Mouse (Mus musculus): ENCODE data around the gene Mitf. TPM values are rescaled to one million over a fixed set of nuclear protein-coding genes. Genes with fewer than 3 reads are reported as not detected.
A peak's percentile ranks its signal among the peaks of the same experiment; 100 is the strongest.

The Mitf gene
- total and polyA plus RNA-seq, 2 experiments from 2014 or later = 1.8 to 3.1 TPM

DNA sequence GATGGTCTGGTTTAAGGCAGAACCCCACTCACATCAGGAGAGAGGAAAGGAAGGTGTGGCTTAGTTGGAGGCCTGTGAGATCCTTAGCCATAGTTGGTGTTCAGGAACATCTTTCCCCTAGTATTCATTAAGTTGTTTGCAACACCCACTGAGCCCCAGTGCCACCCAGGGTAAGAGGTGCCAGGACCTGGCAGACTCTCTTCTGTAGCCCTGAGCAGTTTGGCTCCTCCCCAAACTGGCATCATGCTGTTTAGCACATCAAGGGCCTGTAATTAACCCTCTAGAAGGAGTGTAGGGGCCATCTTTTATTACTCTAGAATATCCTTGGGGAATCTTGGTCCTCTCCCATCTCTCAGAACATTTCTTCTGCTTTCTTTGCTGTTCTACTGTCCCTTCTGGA, 30.9 kb downstream of the Mitf start:
- Histone ChIP-seq H3K4me2 (ENCODE audit: low read depth) (no peak overlapping the region), H3K4me1 (ENCODE audit: insufficient read depth) (no peaks in the 10 kb centered on the region), H3K36me3 (ENCODE audit: insufficient read depth) (no peaks in the 10 kb centered on the region), H3K9me3 (ENCODE audit: low read length) (no peaks in the 10 kb centered on the region), H3K27ac (ENCODE audit: low read depth, low read length) (no peak overlapping the region), H3K9ac (no peak overlapping the region), H3K27me3 (ENCODE audit: insufficient read depth, low read length) (no peaks in the 10 kb centered on the region), H3K4me3 (ENCODE audit: low read depth, low read length) (no peak overlapping the region)
- no peak for ATAC-seq
- no peak for DNase-seq
- no peak for TF ChIP-seq CTCF (IDR thresholded peaks at IDR 0.05; ENCODE audit: low read depth)

DNA sequence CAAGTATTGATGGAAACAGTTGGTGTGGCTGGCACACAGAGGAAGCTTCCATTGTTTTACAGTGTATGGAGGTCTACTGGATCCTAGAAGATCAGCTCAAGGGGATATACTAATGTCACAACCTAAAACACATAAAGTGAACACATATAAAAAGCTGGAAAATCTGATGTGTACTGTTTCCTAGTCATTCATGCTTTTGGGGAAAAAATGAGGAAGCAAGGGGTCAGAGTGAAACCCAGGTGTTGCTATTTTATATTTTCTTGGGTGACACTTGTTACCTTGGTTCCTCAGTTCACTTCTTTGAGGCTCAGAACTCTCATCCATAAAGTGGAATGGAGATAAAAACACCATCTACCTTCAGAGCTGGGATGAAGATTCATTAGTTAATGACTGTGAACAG, 32.7 kb downstream of the Mitf start:
- Histone ChIP-seq H3K4me2 (ENCODE audit: low read depth) (no peak overlapping the region), H3K9ac (no peak overlapping the region), H3K4me1 (ENCODE audit: insufficient read depth) (no peaks in the 10 kb centered on the region), H3K9me3 (ENCODE audit: low read length) (no peaks in the 10 kb centered on the region), H3K4me3 (ENCODE audit: low read depth, low read length) (no peak overlapping the region), H3K36me3 (ENCODE audit: insufficient read depth) (no peaks in the 10 kb centered on the region), H3K27me3 (ENCODE audit: insufficient read depth, low read length) (no peaks in the 10 kb centered on the region), H3K27ac (ENCODE audit: low read depth, low read length) (no peak overlapping the region)
- DNase-seq = no peak
- ATAC-seq = no peak
- TF ChIP-seq CTCF (IDR thresholded peaks at IDR 0.05; ENCODE audit: low read depth) = no peak

- no peak overlapping the region for H3K27ac ChIP-seq (ENCODE audit: low read depth, low read length)
- no peak overlapping the region for H3K9ac ChIP-seq
- H3K4me3 ChIP-seq (ENCODE audit: low read depth, low read length) = no peak overlapping the region
- H3K27me3 ChIP-seq (ENCODE audit: insufficient read depth, low read length) = no peaks in the 10 kb centered on the region
- no peak for ATAC-seq
- DNase-seq = no peak
- no peaks in the 10 kb centered on the region for H3K36me3 ChIP-seq (ENCODE audit: insufficient read depth)
- 82% methylated on average over 3 of the region's 3 CpGs for WGBS
- no peaks in the 10 kb centered on the region for H3K9me3 ChIP-seq (ENCODE audit: low read length)
- TF ChIP-seq CTCF (IDR thresholded peaks at IDR 0.05; ENCODE audit: low read depth) = no peak
- H3K4me2 ChIP-seq (ENCODE audit: low read depth) = no peak overlapping the region
- no peaks in the 10 kb centered on the region for H3K4me1 ChIP-seq (ENCODE audit: insufficient read depth)
Observed at GRCm38 (mm10) chr6:97844112-97844511, 37.3 kb downstream of the Mitf start.

DNA sequence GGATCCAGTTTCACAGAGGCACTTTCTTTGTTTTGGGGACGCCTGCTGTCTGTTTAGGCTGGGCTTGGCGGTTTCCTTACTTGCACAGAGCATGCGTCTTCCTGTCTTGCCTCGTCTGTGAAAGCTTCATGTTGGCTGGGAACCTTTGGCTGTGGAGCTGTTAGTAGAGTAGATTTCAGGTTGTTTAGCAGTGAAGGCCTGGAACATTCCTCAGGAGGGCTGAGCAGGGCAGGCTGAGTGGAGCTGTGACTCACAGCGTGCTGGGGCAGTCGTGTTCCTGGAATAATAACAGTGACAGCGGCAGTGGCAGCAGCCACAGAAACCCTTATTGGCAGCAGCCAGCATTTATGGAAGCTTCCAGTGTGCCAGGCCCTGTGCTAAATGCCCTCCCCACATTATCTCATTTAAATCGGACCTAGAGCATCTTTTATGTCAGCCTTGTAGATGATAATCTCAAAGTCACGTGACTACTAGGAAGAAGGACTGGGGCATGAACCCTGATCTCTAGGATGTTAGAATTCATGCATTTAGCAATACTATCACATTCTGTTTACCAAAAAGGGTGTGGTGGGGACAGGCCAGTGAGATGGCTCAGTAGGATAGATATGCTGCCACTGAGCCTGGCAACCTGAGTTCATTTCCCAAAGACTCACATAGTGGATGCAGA, 41.5 kb downstream of the Mitf start:
- WGBS = 55% methylated on average over 9 of the region's 9 CpGs
- Histone ChIP-seq H3K9ac (no peak overlapping the region), H3K27me3 (ENCODE audit: insufficient read depth, low read length) (no peaks in the 10 kb centered on the region), H3K4me2 (ENCODE audit: low read depth) (no peak overlapping the region), H3K9me3 (ENCODE audit: low read length) (no peaks in the 10 kb centered on the region), H3K4me3 (ENCODE audit: low read depth, low read length) (no peak overlapping the region), H3K4me1 (ENCODE audit: insufficient read depth) (no peaks in the 10 kb centered on the region), H3K36me3 (ENCODE audit: insufficient read depth) (no peaks in the 10 kb centered on the region), H3K27ac (ENCODE audit: low read depth, low read length) (no peak overlapping the region)
- TF ChIP-seq CTCF (IDR thresholded peaks at IDR 0.05; ENCODE audit: low read depth) = no peak
- ATAC-seq (peak; percentile 32; the same call in 1 of the 2 replicates), DNase-seq (no peak)

DNA sequence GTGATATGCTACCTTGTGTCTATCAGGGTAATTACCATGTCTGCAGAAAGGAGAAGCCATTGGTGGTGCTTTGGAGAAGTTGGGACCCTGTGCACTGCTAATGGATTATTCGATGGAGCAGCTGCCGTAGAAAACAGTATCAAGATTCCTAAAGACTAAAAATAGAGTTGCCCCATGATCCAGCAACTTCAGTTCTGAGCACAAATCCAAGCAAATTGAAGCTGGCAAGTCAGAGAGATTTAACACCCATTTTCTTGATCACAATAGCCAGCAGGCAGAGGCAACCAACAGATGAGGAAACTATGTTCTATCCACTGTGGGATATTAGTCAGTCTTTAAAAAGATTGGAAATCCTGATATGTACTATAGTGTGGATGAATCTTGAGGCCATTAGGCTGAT, 47.4 kb downstream of the Mitf start:
- Histone ChIP-seq H3K4me3 (ENCODE audit: low read depth, low read length) (no peak overlapping the region), H3K4me1 (ENCODE audit: insufficient read depth) (no peaks in the 10 kb centered on the region), H3K9me3 (ENCODE audit: low read length) (no peaks in the 10 kb centered on the region), H3K4me2 (ENCODE audit: low read depth) (no peak overlapping the region), H3K9ac (no peak overlapping the region), H3K27me3 (ENCODE audit: insufficient read depth, low read length) (no peaks in the 10 kb centered on the region), H3K36me3 (ENCODE audit: insufficient read depth) (no peaks in the 10 kb centered on the region), H3K27ac (ENCODE audit: low read depth, low read length) (no peak overlapping the region)
- no peak for DNase-seq
- no peak for ATAC-seq
- TF ChIP-seq CTCF (IDR thresholded peaks at IDR 0.05; ENCODE audit: low read depth) = no peak
- WGBS = 87% methylated on average over 2 of the region's 2 CpGs

- Histone ChIP-seq H3K36me3 (ENCODE audit: insufficient read depth) (no peaks in the 10 kb centered on the region), H3K9ac (no peak overlapping the region), H3K27ac (ENCODE audit: low read depth, low read length) (no peak overlapping the region), H3K4me3 (ENCODE audit: low read depth, low read length) (no peak overlapping the region), H3K4me2 (ENCODE audit: low read depth) (no peak overlapping the region), H3K4me1 (ENCODE audit: insufficient read depth) (no peaks in the 10 kb centered on the region), H3K9me3 (ENCODE audit: low read length) (no peaks in the 10 kb centered on the region), H3K27me3 (ENCODE audit: insufficient read depth, low read length) (no peaks in the 10 kb centered on the region)
- ATAC-seq (no peak), DNase-seq (peak; percentile 11)
- 87% methylated on average over 8 of the region's 8 CpGs for WGBS
- TF ChIP-seq CTCF (IDR thresholded peaks at IDR 0.05; ENCODE audit: low read depth) = no peak
Observed at GRCm38 (mm10) chr6:97855420-97856170, 48.7 kb downstream of the Mitf start.

DNA sequence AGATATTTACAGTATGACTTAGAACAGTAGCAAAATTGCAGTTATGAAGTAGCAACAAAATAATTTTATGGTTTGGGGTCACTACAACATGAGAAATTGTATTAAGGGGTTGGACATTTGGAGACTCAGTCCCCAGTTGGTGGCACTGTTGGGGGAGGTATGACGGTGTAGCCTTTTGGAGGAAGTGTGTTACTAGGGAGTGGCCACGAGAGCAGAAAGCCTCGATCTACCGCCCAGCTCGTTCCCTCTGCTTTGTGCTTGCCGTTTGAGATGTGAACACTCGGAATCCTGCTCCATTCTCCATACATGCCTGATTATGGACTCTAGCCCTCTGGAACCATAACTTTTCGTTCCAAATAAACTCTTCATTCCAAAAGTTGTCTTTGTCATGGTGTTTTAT, 49.6 kb downstream of the Mitf start:
- DNase-seq (no peak), ATAC-seq (no peak)

More for the DNA sequence above, 49.6 kb downstream of the Mitf start:
- no peaks in the 10 kb centered on the region for H3K4me1 ChIP-seq (ENCODE audit: insufficient read depth)
- no peaks in the 10 kb centered on the region for H3K36me3 ChIP-seq (ENCODE audit: insufficient read depth)
- no peaks in the 10 kb centered on the region for H3K9me3 ChIP-seq (ENCODE audit: low read length)
- no peak overlapping the region for H3K27ac ChIP-seq (ENCODE audit: low read depth, low read length)
- H3K9ac ChIP-seq = no peak overlapping the region
- no peak overlapping the region for H3K4me3 ChIP-seq (ENCODE audit: low read depth, low read length)
- WGBS = 82% methylated on average over 8 of the region's 8 CpGs
- no peak for TF ChIP-seq CTCF (IDR thresholded peaks at IDR 0.05; ENCODE audit: low read depth)
- H3K27me3 ChIP-seq (ENCODE audit: insufficient read depth, low read length) = no peaks in the 10 kb centered on the region
- no peak overlapping the region for H3K4me2 ChIP-seq (ENCODE audit: low read depth)

All from forebrain, postnatal 0 days (tissue).